Mouse (Mus musculus) thymus, adult 2 months (tissue): ENCODE measurements around the gene Il9r. TPM values are rescaled to one million over a fixed set of nuclear protein-coding genes. Genes with fewer than 3 reads are reported as not detected.

Source experiments
- DNase-seq: peaks from one replicate; pipeline ENCODE4 v3.0.0; 2021
- H3K27ac ChIP-seq: fragments of 200-500 bp; 2 replicates; pipeline ENCODE4 v1.5.1; 2012; ENCODE audit warnings: low read length, control low read depth; ENCODE audit not compliant: control insufficient read depth, insufficient read depth
- H3K27me3 ChIP-seq: fragments of 200-500 bp; 2 replicates; pipeline ENCODE4 v1.6.1; 2012; ENCODE audit warnings: mild to moderate bottlenecking, low read length, moderate library complexity, mixed read lengths; ENCODE audit not compliant: control insufficient read depth, insufficient read depth
- H3K36me3 ChIP-seq: fragments of 200-500 bp; 2 replicates; pipeline ENCODE4 v1.6.1; 2012; ENCODE audit warnings: mild to moderate bottlenecking, low read length, moderate library complexity; ENCODE audit not compliant: control insufficient read depth, insufficient read depth
- H3K4me1 ChIP-seq: fragments of 200-500 bp; replicated peaks from 2 replicates; pipeline ENCODE4 v1.6.1; 2012; ENCODE audit warnings: low read length; ENCODE audit not compliant: control insufficient read depth, insufficient read depth
- H3K4me3 ChIP-seq: fragments of 200-500 bp; 2 replicates; pipeline ENCODE4 v1.5.1; 2012; ENCODE audit warnings: mild to moderate bottlenecking, low read length, control low read depth, moderate library complexity; ENCODE audit not compliant: control insufficient read depth, insufficient read depth
- CTCF ChIP-seq: fragments of 200-500 bp; IDR thresholded peaks from 2 replicates; pipeline ENCODE4 v1.5.1; 2012; ENCODE audit warnings: mild to moderate bottlenecking, control low read depth, low read length, moderate library complexity, borderline replicate concordance; ENCODE audit not compliant: control insufficient read depth, poor library complexity, insufficient read depth; ENCODE audit errors: extremely low read depth
- POLR2A ChIP-seq: fragments of 200-500 bp; IDR thresholded peaks from 2 replicates; pipeline ENCODE4 v1.6.1; 2012; ENCODE audit warnings: mild to moderate bottlenecking, low read length, control low read depth, moderate library complexity; ENCODE audit not compliant: control insufficient read depth, poor library complexity, insufficient read depth; ENCODE audit errors: extremely low read depth
- WGBS: fragments of 180-500 bp; shearing (Covaris S2); methylation state at CpG from one replicate; pipeline ENCODE4 v1.1.7; 2018; 5-methylcytosine and 5-hydroxymethylcytosine counted together
- polyA plus RNA-seq: library from polyadenylated mRNA; depleted of rRNA; stranded (reverse); fragments of >200 nt; gene quantifications from 2 replicates; pipeline ENCODE4 v1.2.3, GENCODE M21; 2012

The Il9r gene
- polyA plus RNA-seq, 1 experiment: 16.4 TPM

GRCm38 (mm10) chr11:32157791-32158594 is 42.1 kb downstream of the Il9r start:
- Histone ChIP-seq H3K27me3 (no peaks in the 10 kb centered on the region), H3K36me3 (no peaks in the 10 kb centered on the region), H3K4me1 (peaks cover 10% of the 10 kb centered on the region), H3K27ac (no peak overlapping the region), H3K4me3 (no peak overlapping the region)
- WGBS: 94% methylated on average over 18 of the region's 18 CpGs
- DNase-seq: no peak
- no peak for TF ChIP-seq CTCF
- TF ChIP-seq POLR2A: no peak

- no peaks in the 10 kb centered on the region for H3K27me3 ChIP-seq
- peaks cover 5% of the 10 kb centered on the region for H3K4me1 ChIP-seq
- no peak for DNase-seq
- 60% methylated on average over 7 of the region's 7 CpGs for WGBS
- TF ChIP-seq POLR2A (no peak), CTCF (no peak)
- no peaks in the 10 kb centered on the region for H3K36me3 ChIP-seq
- H3K4me3 ChIP-seq: no peak overlapping the region
- no peak overlapping the region for H3K27ac ChIP-seq
Measured at GRCm38 (mm10) chr11:32156854-32157630, 43.0 kb downstream of the Il9r start.

DNA sequence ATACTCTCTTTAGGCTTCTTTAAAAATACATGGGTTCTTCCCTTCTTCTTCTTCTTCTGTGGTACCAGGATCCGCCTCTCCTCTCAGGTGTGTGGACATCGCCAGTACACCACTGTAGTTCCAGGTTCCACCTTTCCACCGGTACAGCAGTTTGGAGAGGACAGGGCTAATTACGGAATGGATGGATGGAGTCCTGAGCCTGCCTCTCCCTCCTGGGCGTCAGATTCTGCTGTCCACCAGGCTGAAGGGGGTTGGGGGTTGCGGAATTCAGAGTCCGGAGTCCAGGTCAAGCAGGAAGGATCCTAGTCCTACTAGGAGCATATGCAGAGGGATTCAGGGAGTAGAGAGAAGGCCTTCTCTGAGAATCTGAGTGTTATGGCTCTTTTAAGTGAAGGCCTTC is 46.9 kb downstream of the Il9r start:
- H3K36me3 ChIP-seq: no peaks in the 10 kb centered on the region
- H3K4me3 ChIP-seq: no peak overlapping the region
- TF ChIP-seq CTCF (no peak), POLR2A (no peak)
- no peak for DNase-seq
- no peaks in the 10 kb centered on the region for H3K4me1 ChIP-seq
- no peaks in the 10 kb centered on the region for H3K27me3 ChIP-seq
- H3K27ac ChIP-seq: no peak overlapping the region
- WGBS: 92% methylated on average over 7 of the region's 7 CpGs

DNA sequence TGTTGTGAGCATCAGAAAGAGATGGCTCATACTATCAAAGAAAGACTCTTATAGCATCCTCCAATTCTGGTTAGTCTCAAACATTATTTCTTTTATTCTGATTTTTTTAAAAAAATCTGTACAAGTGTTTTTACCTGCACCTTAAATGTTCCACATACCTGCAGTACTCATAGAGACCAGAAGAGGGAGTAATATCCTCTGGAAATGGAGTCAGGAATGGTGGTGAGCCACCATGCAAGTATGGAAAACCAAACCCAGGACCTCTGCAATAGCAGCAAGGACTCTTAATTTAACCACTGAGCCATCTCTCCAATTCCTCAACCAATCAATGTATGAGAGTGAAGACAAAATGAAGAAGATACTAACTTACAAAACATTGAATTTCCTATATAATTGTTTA is 47.3 kb downstream of the Il9r start:
- DNase-seq: no peak
- TF ChIP-seq CTCF: no peak
- TF ChIP-seq POLR2A: no peak
- H3K4me1 ChIP-seq: no peaks in the 10 kb centered on the region
- H3K4me3 ChIP-seq: no peak overlapping the region
- no peaks in the 10 kb centered on the region for H3K27me3 ChIP-seq
- H3K27ac ChIP-seq: no peak overlapping the region
- no peaks in the 10 kb centered on the region for H3K36me3 ChIP-seq

DNA sequence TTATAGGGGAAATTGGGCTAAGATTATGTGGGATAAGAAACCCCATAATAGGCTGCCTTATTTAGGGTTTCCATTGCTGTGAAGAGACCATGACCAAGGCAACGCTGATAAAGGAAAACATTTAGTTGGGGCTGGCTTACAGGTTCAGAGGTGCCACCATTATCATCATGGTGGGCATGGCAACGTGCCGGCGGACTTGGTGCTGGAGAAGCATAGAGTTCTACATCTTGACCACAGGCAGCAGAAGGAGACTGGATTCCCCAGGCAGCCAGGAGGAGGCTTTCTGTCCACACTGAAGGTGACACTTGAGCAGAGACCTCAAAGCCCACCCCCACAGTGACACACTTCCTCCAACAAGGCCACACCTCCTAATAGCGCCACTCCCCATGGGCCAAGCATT is 48.8 kb downstream of the Il9r start:
- no peak overlapping the region for H3K4me3 ChIP-seq
- no peak for DNase-seq
- H3K36me3 ChIP-seq: no peaks in the 10 kb centered on the region
- TF ChIP-seq CTCF: no peak
- TF ChIP-seq POLR2A: no peak
- H3K4me1 ChIP-seq: no peaks in the 10 kb centered on the region
- H3K27ac ChIP-seq: no peak overlapping the region
- no peaks in the 10 kb centered on the region for H3K27me3 ChIP-seq
- WGBS: 95% methylated on average over 5 of the region's 5 CpGs

GRCm38 (mm10) chr11:32149605-32150004 is 50.5 kb downstream of the Il9r start:
- TF ChIP-seq CTCF (no peak), POLR2A (no peak)
- 91% methylated on average over 11 of the region's 11 CpGs for WGBS
- H3K27me3 ChIP-seq: no peaks in the 10 kb centered on the region

More at GRCm38 (mm10) chr11:32149605-32150004, 50.5 kb downstream of the Il9r start:
- H3K27ac ChIP-seq: no peak overlapping the region
- H3K4me3 ChIP-seq: no peak overlapping the region
- DNase-seq: no peak
- H3K4me1 ChIP-seq: no peaks in the 10 kb centered on the region
- no peaks in the 10 kb centered on the region for H3K36me3 ChIP-seq
